Mouse (Mus musculus): ENCODE results near the gene Rgs12. TPM values are rescaled to one million over a fixed set of nuclear protein-coding genes. Genes with fewer than 3 reads are reported as not detected.

Rgs12 gene
- total RNA-seq, 1 experiment = 17.0 TPM

DNA sequence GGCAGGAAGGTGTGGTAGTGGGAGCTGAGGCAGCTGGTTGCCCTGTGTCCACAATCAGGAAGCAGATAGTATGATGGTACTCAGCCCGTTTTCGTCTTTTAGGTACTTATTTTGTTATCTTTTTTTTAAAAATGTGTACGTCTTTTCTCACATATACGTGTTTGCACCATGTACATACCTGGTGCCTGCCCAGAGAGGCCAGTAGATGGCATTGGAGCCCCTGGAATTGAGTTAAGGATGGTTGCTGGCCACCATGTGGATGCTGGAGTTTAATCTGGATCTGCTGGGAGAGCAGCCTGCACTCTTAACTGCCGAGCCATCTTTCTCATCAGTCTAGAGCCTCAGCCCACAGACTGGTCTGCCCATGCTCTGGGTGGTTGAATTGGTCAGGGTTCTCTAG lies 101.3 kb downstream of the Rgs12 start:
- Histone ChIP-seq H3K4me3 (ENCODE audit: insufficient read depth in 1 of 2, low read depth in 1 of 2, low read length in 2 of 2, poor library complexity in 1 of 2, severe bottlenecking in 1 of 2) (no peak overlapping the region), H3K4me1 (ENCODE audit: control insufficient read depth in 2 of 2, insufficient read depth in 2 of 2, low read length in 2 of 2, poor library complexity in 1 of 2) (no peaks in the 10 kb centered on the region), H3K9ac (ENCODE audit: insufficient read depth, low read depth, low read length, poor library complexity, severe bottlenecking) (no peak overlapping the region), H3K9me3 (ENCODE audit: control insufficient read depth, insufficient read depth, low read depth, low read length) (no peaks in the 10 kb centered on the region), H3K27ac (ENCODE audit: insufficient read depth, low read depth, low read length, poor library complexity, severe bottlenecking) (no peak overlapping the region), H3K36me3 (ENCODE audit: control insufficient read depth, insufficient read depth, low read length, poor library complexity, severe bottlenecking) (no peaks in the 10 kb centered on the region)
- DNase-seq (ENCODE audit: low read depth, low spot score) = no peak
- TF ChIP-seq CHD2 (IDR thresholded peaks at IDR 0.05; ENCODE audit: low read depth, low read length) (no peak), HCFC1 (IDR thresholded peaks at IDR 0.05; ENCODE audit: borderline replicate concordance, insufficient read depth, low read length) (no peak), ZC3H11A (IDR thresholded peaks at IDR 0.05; ENCODE audit: borderline replicate concordance, low read depth, low read length) (no peak), MAFK (IDR thresholded peaks at IDR 0.05; ENCODE audit: insufficient read depth, low read depth, low read length) (no peak), ZNF384 (IDR thresholded peaks at IDR 0.05; ENCODE audit: low read depth, low read length) (no peak)
- in situ Hi-C loops (cut with MboI; ENCODE audit: low sequenced_read_pairs in 2 of 2, unreplicated experiment in 2 of 2) = no loop called here

- Histone ChIP-seq H3K9me3 (ENCODE audit: control insufficient read depth, insufficient read depth, low read depth, low read length) (no peaks in the 10 kb centered on the region), H3K4me1 (ENCODE audit: control insufficient read depth in 2 of 2, insufficient read depth in 2 of 2, low read length in 2 of 2, poor library complexity in 1 of 2) (no peaks in the 10 kb centered on the region), H3K4me3 (ENCODE audit: insufficient read depth in 1 of 2, low read depth in 1 of 2, low read length in 2 of 2, poor library complexity in 1 of 2, severe bottlenecking in 1 of 2) (no peak overlapping the region), H3K27ac (ENCODE audit: insufficient read depth, low read depth, low read length, poor library complexity, severe bottlenecking) (no peak overlapping the region), H3K36me3 (ENCODE audit: control insufficient read depth, insufficient read depth, low read length, poor library complexity, severe bottlenecking) (no peaks in the 10 kb centered on the region), H3K9ac (ENCODE audit: insufficient read depth, low read depth, low read length, poor library complexity, severe bottlenecking) (no peak overlapping the region)
- no peak for DNase-seq (ENCODE audit: low read depth, low spot score)
- no peak for TF ChIP-seq CHD2 (IDR thresholded peaks at IDR 0.05; ENCODE audit: low read depth, low read length)
- no peak for TF ChIP-seq HCFC1 (IDR thresholded peaks at IDR 0.05; ENCODE audit: borderline replicate concordance, insufficient read depth, low read length)
- TF ChIP-seq ZC3H11A (IDR thresholded peaks at IDR 0.05; ENCODE audit: borderline replicate concordance, low read depth, low read length) = no peak
- no peak for TF ChIP-seq MAFK (IDR thresholded peaks at IDR 0.05; ENCODE audit: insufficient read depth, low read depth, low read length)
- TF ChIP-seq ZNF384 (IDR thresholded peaks at IDR 0.05; ENCODE audit: low read depth, low read length) = no peak
- in situ Hi-C loops (cut with MboI; ENCODE audit: low sequenced_read_pairs in 2 of 2, unreplicated experiment in 2 of 2) = no loop called here
Measured at GRCm38 (mm10) chr5:35054628-35055027, 105.4 kb downstream of the Rgs12 start.

DNA sequence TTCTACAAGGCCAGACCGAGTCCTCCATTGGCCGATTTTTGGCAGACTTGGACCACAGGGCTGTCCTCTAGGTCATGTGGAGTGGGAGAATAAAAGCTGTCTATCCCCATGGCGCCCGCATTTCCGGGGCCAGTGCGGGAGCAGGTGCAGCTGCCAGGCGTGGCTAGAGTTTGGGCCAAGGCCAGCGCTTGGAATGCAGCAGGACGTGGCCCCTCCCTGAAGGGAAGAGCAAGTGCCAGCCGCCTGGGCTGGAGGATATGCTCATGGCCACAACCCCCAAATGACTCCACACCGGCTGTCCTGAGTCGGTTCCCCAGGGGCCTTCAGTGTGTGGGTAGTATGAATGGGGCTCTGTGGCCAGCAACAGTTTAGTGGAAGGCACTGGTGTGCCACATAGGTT lies 105.8 kb downstream of the Rgs12 start:
- Histone ChIP-seq H3K9ac (ENCODE audit: insufficient read depth, low read depth, low read length, poor library complexity, severe bottlenecking) (no peak overlapping the region), H3K4me1 (ENCODE audit: control insufficient read depth in 2 of 2, insufficient read depth in 2 of 2, low read length in 2 of 2, poor library complexity in 1 of 2) (no peaks in the 10 kb centered on the region), H3K36me3 (ENCODE audit: control insufficient read depth, insufficient read depth, low read length, poor library complexity, severe bottlenecking) (no peaks in the 10 kb centered on the region), H3K9me3 (ENCODE audit: control insufficient read depth, insufficient read depth, low read depth, low read length) (no peaks in the 10 kb centered on the region), H3K4me3 (ENCODE audit: insufficient read depth in 1 of 2, low read depth in 1 of 2, low read length in 2 of 2, poor library complexity in 1 of 2, severe bottlenecking in 1 of 2) (no peak overlapping the region), H3K27ac (ENCODE audit: insufficient read depth, low read depth, low read length, poor library complexity, severe bottlenecking) (no peak overlapping the region)
- in situ Hi-C loops (cut with MboI; ENCODE audit: low sequenced_read_pairs in 2 of 2, unreplicated experiment in 2 of 2) = no loop called here
- no peak for TF ChIP-seq MAFK (IDR thresholded peaks at IDR 0.05; ENCODE audit: insufficient read depth, low read depth, low read length)
- TF ChIP-seq CHD2 (IDR thresholded peaks at IDR 0.05; ENCODE audit: low read depth, low read length) = no peak
- no peak for TF ChIP-seq ZNF384 (IDR thresholded peaks at IDR 0.05; ENCODE audit: low read depth, low read length)
- TF ChIP-seq HCFC1 (IDR thresholded peaks at IDR 0.05; ENCODE audit: borderline replicate concordance, insufficient read depth, low read length) = no peak
- TF ChIP-seq ZC3H11A (IDR thresholded peaks at IDR 0.05; ENCODE audit: borderline replicate concordance, low read depth, low read length) = no peak
- DNase-seq (ENCODE audit: low read depth, low spot score) = no peak

DNA sequence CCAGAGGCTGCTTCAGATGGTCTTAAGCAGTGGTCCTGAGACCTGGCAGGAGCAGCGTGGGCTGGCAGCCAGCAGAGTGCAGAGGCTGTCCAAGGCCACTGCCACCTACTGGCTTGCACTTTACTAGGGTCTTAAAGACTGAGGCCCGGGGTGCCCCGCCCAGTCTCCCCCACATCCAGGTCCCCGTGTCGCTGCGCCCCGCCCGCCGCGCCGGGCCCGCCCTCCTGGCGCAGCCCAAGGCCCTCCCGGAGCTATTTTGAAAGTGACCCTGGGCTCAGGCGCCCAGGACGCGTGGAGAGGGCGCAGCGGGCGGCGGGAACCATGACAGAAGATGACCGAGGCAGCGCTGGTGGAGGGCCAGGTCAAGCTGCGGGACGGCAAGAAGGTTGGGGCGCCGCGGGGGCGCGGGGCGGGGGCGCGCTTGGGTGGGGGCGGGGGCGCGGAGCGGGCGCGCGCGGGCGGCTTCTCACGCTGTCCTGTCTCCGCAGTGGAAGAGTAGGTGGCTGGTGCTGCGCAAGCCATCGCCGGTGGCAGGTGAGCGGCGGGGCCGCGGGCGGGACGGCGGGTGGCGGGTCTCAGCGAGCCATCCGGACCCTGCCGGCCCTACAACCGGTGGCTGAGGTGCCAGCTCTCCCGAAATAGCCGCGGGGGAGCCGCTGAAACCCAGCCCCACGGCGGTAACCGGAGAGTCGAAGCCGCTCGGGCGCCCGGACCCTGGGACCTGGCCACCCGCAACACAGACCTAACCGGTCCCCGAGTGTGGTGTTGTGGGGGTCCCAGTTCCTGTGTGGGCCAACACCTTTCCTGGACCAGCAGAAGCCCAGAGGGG lies 107.6 kb downstream of the Rgs12 start, which contains the start of gene Dok7:
Dok7 (plus strand) TSS at position 163 of the 829 bp plus-strand sequence.
- H3K4me3 ChIP-seq (ENCODE audit: insufficient read depth in 1 of 2, low read depth in 1 of 2, low read length in 2 of 2, poor library complexity in 1 of 2, severe bottlenecking in 1 of 2) = peak within 1 kb of the TSS; percentile 67 to 72
- no peak for DNase-seq (ENCODE audit: low read depth, low spot score)
- in situ Hi-C loops (cut with MboI; ENCODE audit: low sequenced_read_pairs in 2 of 2, unreplicated experiment in 2 of 2) = no loop called here
- no peak within 1 kb of the TSS for H3K27ac ChIP-seq (ENCODE audit: insufficient read depth, low read depth, low read length, poor library complexity, severe bottlenecking)
- no peaks in the 10 kb centered on the region for H3K36me3 ChIP-seq (ENCODE audit: control insufficient read depth, insufficient read depth, low read length, poor library complexity, severe bottlenecking)
- H3K9ac ChIP-seq (ENCODE audit: insufficient read depth, low read depth, low read length, poor library complexity, severe bottlenecking) = peak within 1 kb of the TSS; percentile 67
- no peak for TF ChIP-seq MAFK (IDR thresholded peaks at IDR 0.05; ENCODE audit: insufficient read depth, low read depth, low read length)
- no peak for TF ChIP-seq CHD2 (IDR thresholded peaks at IDR 0.05; ENCODE audit: low read depth, low read length)
- no peak for TF ChIP-seq ZNF384 (IDR thresholded peaks at IDR 0.05; ENCODE audit: low read depth, low read length)
- TF ChIP-seq HCFC1 (IDR thresholded peaks at IDR 0.05; ENCODE audit: borderline replicate concordance, insufficient read depth, low read length) = no peak
- TF ChIP-seq ZC3H11A (IDR thresholded peaks at IDR 0.05; ENCODE audit: borderline replicate concordance, low read depth, low read length) = no peak
- H3K4me1 ChIP-seq (ENCODE audit: control insufficient read depth in 2 of 2, insufficient read depth in 2 of 2, low read length in 2 of 2, poor library complexity in 1 of 2) = no peaks in the 10 kb centered on the region
- no peaks in the 10 kb centered on the region for H3K9me3 ChIP-seq (ENCODE audit: control insufficient read depth, insufficient read depth, low read depth, low read length)
